Mouse (Mus musculus) cerebellum, postnatal 36 days (tissue): ENCODE results near the gene Gtf3c6.

Experiments used
- DNase-seq, 2 experiments: peaks; one replicate each; pipeline ENCODE4 v3.0.0; 2021 to 2022; ENCODE audit warnings: mixed read lengths in 2 of 2

Gtf3c6 gene

GRCm38 (mm10) chr10:40258401-40258966 lies 576 bp upstream of the Gtf3c6 start:
- peak; percentile 13 to 24 for DNase-seq

GRCm38 (mm10) chr10:40256716-40257115 lies 1.2 kb downstream of the Gtf3c6 start:
- peak; percentile 32 to 35 for DNase-seq

- no peak for DNase-seq
These were observed 6.9 kb downstream of the Gtf3c6 start for GRCm38 (mm10) chr10:40250969-40251368.

- no peak for DNase-seq
These were observed 8.3 kb downstream of the Gtf3c6 start for GRCm38 (mm10) chr10:40249625-40250024.

GRCm38 (mm10) chr10:40247166-40247716 lies 10.7 kb downstream of the Gtf3c6 start:
- no peak for DNase-seq

- DNase-seq, result peak; percentile 79 to 81
These were observed 11.3 kb downstream of the Gtf3c6 start, which contains the start of gene Rpf2 for GRCm38 (mm10) chr10:40246374-40247165. Gene Rpf2 (minus strand): TSS chr10:40247036.

- DNase-seq, result no peak
These were observed 20.1 kb downstream of the Gtf3c6 start for GRCm38 (mm10) chr10:40237826-40238225.

GRCm38 (mm10) chr10:40233241-40233640 lies 24.7 kb downstream of the Gtf3c6 start:
- DNase-seq, result no peak

GRCm38 (mm10) chr10:40232442-40232841 lies 25.5 kb downstream of the Gtf3c6 start:
- DNase-seq, result no peak

GRCm38 (mm10) chr10:40229725-40230124 lies 28.2 kb downstream of the Gtf3c6 start:
- no peak for DNase-seq

GRCm38 (mm10) chr10:40227660-40228303 lies 30.1 kb downstream of the Gtf3c6 start:
- no peak for DNase-seq

GRCm38 (mm10) chr10:40218874-40219273 lies 39.0 kb downstream of the Gtf3c6 start:
- DNase-seq, result no peak

GRCm38 (mm10) chr10:40212443-40213169 lies 45.3 kb downstream of the Gtf3c6 start:
- peak; percentile 83 to 88 for DNase-seq
